Mouse (Mus musculus): ENCODE results near the gene Fa2h.

- TF ChIP-seq POLR2A (IDR thresholded peaks at IDR 0.05; ENCODE audit: low read depth, low read length): no peak
- peak; percentile 25; the same call in 1 of the 2 replicates for TF ChIP-seq CTCF (IDR thresholded peaks at IDR 0.05; ENCODE audit: borderline replicate concordance, insufficient read depth, low read length)
These were observed 9.8 kb upstream of the Fa2h start for GRCm38 (mm10) chr8:111403391-111403790.

Measured in embryonic fibroblast, embryonic 13.5 days (primary cell).